Comparison of ENCODE assay signal across 16 mouse cellular contexts in genomic region chr15:86737945-86738344, GRCm38 (mm10).
"Had no signal": no experiment of that assay in that cellular context is flagged by ENCODE, and none has a peak within 500 bp of the region (broad histone marks: within the 10 kb centered on the region; RNA-seq: fewer than 3 reads in every experiment).

No protein-coding gene starts in this region.

- H3K4me2 ChIP-seq: liver, embryonic 13.5 days; midbrain, embryonic 13.5 days had no signal

- H3K27me3 ChIP-seq: liver, embryonic 13.5 days; megakaryocyte, embryonic 14.5 days; midbrain, embryonic 13.5 days had no signal

- H3K4me3 ChIP-seq: layer of hippocampus, adult 2 months; liver, embryonic 13.5 days; megakaryocyte, embryonic 14.5 days; midbrain, embryonic 10.5 days; midbrain, embryonic 13.5 days; myocyte had no signal

- H3K4me1 ChIP-seq: liver, embryonic 13.5 days; megakaryocyte, embryonic 14.5 days; midbrain, embryonic 10.5 days had no signal

- DNase-seq: kidney, adult 2 months; kidney, postnatal 25 days; layer of hippocampus, adult 9-11 months; liver, embryonic 13.5 days; lung, adult 2 months; right cerebral cortex, postnatal 25 days; thymus, postnatal 25 days had no signal

- H3K27ac ChIP-seq: kidney, postnatal 0 days; layer of hippocampus, adult 2 months; liver, embryonic 13.5 days; midbrain, embryonic 10.5 days; midbrain, embryonic 13.5 days had no signal

- H3K9ac ChIP-seq: liver, embryonic 13.5 days; midbrain, embryonic 13.5 days had no signal

- ATAC-seq: intestine, postnatal 0 days; lung, postnatal 0 days; midbrain, embryonic 13.5 days; midbrain, embryonic 16.5 days had no signal

- H3K36me3 ChIP-seq: liver, embryonic 13.5 days; midbrain, embryonic 10.5 days; midbrain, embryonic 13.5 days had no signal

- H3K9me3 ChIP-seq: liver, embryonic 13.5 days; midbrain, embryonic 10.5 days; midbrain, embryonic 13.5 days had no signal
